Mouse (Mus musculus): ENCODE results near the gene Usp33. TPM values are rescaled to one million over a fixed set of nuclear protein-coding genes. Genes with fewer than 3 reads are reported as not detected.

Gene Usp33
- polyA plus RNA-seq, 1 experiment from 2014 or later: 37.7 TPM

- H3K27me3 ChIP-seq (replicated peaks): no peaks in the 10 kb centered on the region
- no peaks in the 10 kb centered on the region for H3K4me1 ChIP-seq (replicated peaks)
- no peak overlapping the region for H3K4me3 ChIP-seq
- peaks cover 73% of the 10 kb centered on the region for H3K36me3 ChIP-seq
- ATAC-seq (ENCODE audit: insufficient number of reproducible peaks, low FRiP score): no peak
- no peak overlapping the region for H3K9ac ChIP-seq
- no peak overlapping the region for H3K4me2 ChIP-seq
- H3K9me3 ChIP-seq (replicated peaks): no peaks in the 10 kb centered on the region
- 70% methylated on average over 11 of the region's 11 CpGs for WGBS
- no peak overlapping the region for H3K27ac ChIP-seq (ENCODE audit: poor library complexity, severe bottlenecking)
Observed at GRCm38 (mm10) chr3:152384106-152384505, 37.8 kb downstream of the Usp33 start.

DNA sequence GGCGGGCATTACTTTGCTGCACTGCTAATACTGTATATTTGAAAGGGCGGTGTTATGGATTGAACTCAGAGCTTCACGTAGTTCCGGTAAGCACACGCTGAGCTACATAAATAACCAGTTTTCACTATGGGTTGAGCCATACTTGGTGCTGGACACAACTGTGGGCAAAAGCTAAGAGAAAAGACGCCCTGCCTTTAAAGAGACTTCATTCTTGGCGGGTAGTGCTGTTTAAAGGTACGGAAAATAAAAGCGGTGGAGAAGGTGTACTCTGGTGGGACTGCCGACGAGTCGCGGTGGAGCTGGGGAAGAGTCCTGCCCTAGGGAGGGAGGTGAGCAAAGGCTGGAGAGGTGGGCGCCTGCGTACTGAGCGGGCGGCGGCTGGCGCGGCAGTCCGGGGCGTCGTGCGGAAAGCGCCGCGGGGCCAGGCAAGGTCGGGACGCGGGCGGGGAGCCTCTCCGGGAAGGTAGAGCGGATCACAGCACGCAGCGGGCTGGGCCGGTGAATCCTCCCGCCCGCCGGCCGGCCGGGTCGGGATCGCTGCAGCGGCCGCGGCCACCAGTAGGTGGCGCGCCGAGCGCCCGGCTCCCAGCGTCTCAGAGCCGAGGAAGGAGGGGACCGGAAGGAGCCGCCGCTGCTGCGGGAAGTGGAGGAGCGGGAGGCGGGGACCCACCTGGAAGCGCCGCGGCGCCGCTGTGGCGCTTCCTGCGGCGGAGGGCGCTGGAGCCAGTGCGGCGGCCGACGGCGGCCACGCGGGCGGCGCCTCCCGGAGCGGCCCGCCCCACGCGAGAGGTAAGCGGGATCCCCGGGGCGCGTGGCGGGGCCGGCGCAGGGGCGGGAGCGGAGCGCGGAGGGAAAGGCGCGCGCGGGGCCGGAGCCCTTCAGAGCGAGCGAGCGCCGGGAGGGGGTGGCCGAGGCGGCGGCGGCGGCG lies 49.3 kb downstream of the Usp33 start, which contains the start of gene Zzz3:
Zzz3 (plus strand) TSS at position 124 of the 928 bp plus-strand sequence.
- Histone ChIP-seq H3K4me2 (peak within 1 kb of the TSS; percentile 93), H3K9me3 (replicated peaks) (no peaks in the 10 kb centered on the region), H3K27me3 (replicated peaks) (no peaks in the 10 kb centered on the region), H3K36me3 (peaks cover 17% of the 10 kb centered on the region), H3K4me1 (replicated peaks) (peaks cover 32% of the 10 kb centered on the region), H3K4me3 (peak within 1 kb of the TSS; percentile 82), H3K9ac (peak within 1 kb of the TSS; percentile 88), H3K27ac (ENCODE audit: poor library complexity, severe bottlenecking) (peak within 1 kb of the TSS; percentile 99)
- WGBS: under 1% methylated on average over 96 of the region's 108 CpGs
- ATAC-seq (ENCODE audit: insufficient number of reproducible peaks, low FRiP score): peak; percentile 92

- Histone ChIP-seq H3K9ac (peak overlapping the region; percentile 88), H3K4me2 (peak overlapping the region; percentile 93), H3K36me3 (peaks cover 13% of the 10 kb centered on the region), H3K9me3 (replicated peaks) (no peaks in the 10 kb centered on the region), H3K27me3 (replicated peaks) (no peaks in the 10 kb centered on the region), H3K27ac (ENCODE audit: poor library complexity, severe bottlenecking) (peak overlapping the region; percentile 99), H3K4me3 (peak overlapping the region; percentile 82), H3K4me1 (replicated peaks) (peaks cover 33% of the 10 kb centered on the region)
- peak; percentile 92 for ATAC-seq (ENCODE audit: insufficient number of reproducible peaks, low FRiP score)
- WGBS: 5% methylated on average over 91 of the region's 102 CpGs
Observed at GRCm38 (mm10) chr3:152396278-152396987, 50.2 kb downstream of the Usp33 start.

DNA sequence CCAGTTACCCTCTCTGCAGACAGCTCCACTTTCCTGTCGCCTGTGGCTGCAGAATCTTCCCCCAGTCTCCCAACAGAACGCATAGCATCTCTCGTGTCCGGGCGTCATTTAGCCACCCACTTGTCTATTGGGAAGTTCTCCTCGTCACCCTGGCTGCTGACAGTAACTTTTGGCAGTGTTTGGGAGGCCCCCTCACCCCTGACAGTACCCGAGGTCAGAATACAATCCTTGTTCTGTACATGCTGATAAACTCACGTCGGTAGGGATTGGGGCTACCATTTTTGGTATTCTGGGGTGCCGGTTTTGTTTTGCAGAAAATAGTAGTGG lies 50.7 kb downstream of the Usp33 start:
- no peak for ATAC-seq (ENCODE audit: insufficient number of reproducible peaks, low FRiP score)
- no peaks in the 10 kb centered on the region for H3K9me3 ChIP-seq (replicated peaks)
- H3K9ac ChIP-seq: peak overlapping the region; percentile 88
- H3K27ac ChIP-seq (ENCODE audit: poor library complexity, severe bottlenecking): peak overlapping the region; percentile 99
- peaks cover 10% of the 10 kb centered on the region for H3K36me3 ChIP-seq
- WGBS: under 1% methylated on average over 10 of the region's 10 CpGs
- H3K27me3 ChIP-seq (replicated peaks): no peaks in the 10 kb centered on the region
- H3K4me3 ChIP-seq: peak overlapping the region; percentile 82
- H3K4me1 ChIP-seq (replicated peaks): peaks cover 38% of the 10 kb centered on the region
- peak overlapping the region; percentile 93 for H3K4me2 ChIP-seq

- peak overlapping the region; percentile 88 for H3K9ac ChIP-seq
- no peaks in the 10 kb centered on the region for H3K9me3 ChIP-seq (replicated peaks)
- peak overlapping the region; percentile 82 for H3K4me3 ChIP-seq
- 45% methylated on average over 9 of the region's 9 CpGs for WGBS
- no peak for ATAC-seq (ENCODE audit: insufficient number of reproducible peaks, low FRiP score)
- peak overlapping the region; percentile 99; the same call in 1 of the 2 replicates for H3K27ac ChIP-seq (ENCODE audit: poor library complexity, severe bottlenecking)
- H3K4me2 ChIP-seq: peak overlapping the region; percentile 93
- peaks cover 43% of the 10 kb centered on the region for H3K4me1 ChIP-seq (replicated peaks)
- peaks cover 8% of the 10 kb centered on the region for H3K36me3 ChIP-seq
- H3K27me3 ChIP-seq (replicated peaks): no peaks in the 10 kb centered on the region
Observed at GRCm38 (mm10) chr3:152397335-152397940, 51.2 kb downstream of the Usp33 start.

DNA sequence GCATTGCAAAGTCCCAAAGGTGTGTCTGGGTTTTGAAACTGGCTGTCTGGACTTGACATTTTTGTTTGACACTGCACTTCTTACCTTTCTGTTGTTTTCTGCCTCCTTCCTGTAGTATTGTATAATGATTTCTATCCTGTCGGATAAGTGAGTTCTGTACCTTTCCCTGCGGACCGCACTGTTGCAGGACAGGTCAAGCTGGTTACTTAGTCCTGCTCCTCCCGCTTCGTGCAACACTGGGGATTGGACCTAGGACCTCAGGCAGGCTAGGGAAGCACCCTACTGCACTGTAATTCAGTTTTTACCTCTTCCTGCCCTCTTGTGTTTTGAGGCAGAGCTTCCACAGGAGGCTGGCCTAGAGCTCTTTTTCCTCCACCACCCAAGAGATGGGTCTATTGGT lies 54.2 kb downstream of the Usp33 start:
- Histone ChIP-seq H3K4me2 (no peak overlapping the region), H3K4me3 (no peak overlapping the region), H3K27ac (ENCODE audit: poor library complexity, severe bottlenecking) (no peak overlapping the region), H3K36me3 (no peaks in the 10 kb centered on the region), H3K9me3 (replicated peaks) (no peaks in the 10 kb centered on the region), H3K27me3 (replicated peaks) (no peaks in the 10 kb centered on the region), H3K4me1 (replicated peaks) (peaks cover 49% of the 10 kb centered on the region), H3K9ac (no peak overlapping the region)
- 85% methylated on average over 5 of the region's 5 CpGs for WGBS
- ATAC-seq (ENCODE audit: insufficient number of reproducible peaks, low FRiP score): no peak

GRCm38 (mm10) chr3:152400875-152401274 lies 54.6 kb downstream of the Usp33 start:
- no peak for ATAC-seq (ENCODE audit: insufficient number of reproducible peaks, low FRiP score)
- Histone ChIP-seq H3K4me3 (no peak overlapping the region), H3K4me1 (replicated peaks) (peaks cover 54% of the 10 kb centered on the region), H3K27ac (ENCODE audit: poor library complexity, severe bottlenecking) (no peak overlapping the region), H3K36me3 (no peaks in the 10 kb centered on the region), H3K27me3 (replicated peaks) (no peaks in the 10 kb centered on the region), H3K9ac (no peak overlapping the region), H3K4me2 (no peak overlapping the region), H3K9me3 (replicated peaks) (no peaks in the 10 kb centered on the region)
- WGBS: 86% methylated on average over 3 of the region's 3 CpGs

DNA sequence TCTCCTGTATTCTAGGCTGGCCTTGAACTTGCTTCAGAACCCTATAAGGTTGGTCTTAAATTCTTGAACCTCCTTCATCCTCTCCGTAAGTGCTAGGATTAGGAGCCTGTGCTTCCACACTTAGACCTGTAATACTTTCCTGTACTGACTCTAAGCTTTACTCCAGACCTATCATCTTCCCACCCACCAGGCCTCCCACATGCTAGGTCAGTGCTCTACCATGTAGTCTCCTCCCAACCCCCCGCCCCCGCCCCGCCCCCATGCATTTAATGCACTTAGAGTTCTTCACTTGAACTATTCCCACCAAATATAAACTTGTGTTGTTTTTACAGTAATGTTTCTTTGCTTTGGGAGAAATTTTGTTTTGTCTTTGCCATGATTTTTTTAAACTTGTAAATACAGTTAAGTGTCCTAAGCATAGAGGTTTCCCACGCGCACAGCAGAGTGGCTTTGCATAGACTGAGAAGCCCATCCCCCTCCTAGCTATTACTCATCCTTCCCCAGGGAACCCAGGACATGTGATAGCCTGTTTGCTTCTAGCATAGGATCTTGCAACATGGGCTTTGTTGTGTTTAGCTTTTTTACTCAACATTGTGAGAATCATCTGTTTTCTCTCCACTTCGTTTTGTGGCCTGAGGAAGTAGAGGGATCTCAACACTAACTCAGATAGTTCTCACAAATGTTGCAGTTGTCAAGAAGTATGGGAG lies 55.8 kb downstream of the Usp33 start:
- Histone ChIP-seq H3K9ac (no peak overlapping the region), H3K27ac (ENCODE audit: poor library complexity, severe bottlenecking) (no peak overlapping the region), H3K4me1 (replicated peaks) (peaks cover 62% of the 10 kb centered on the region), H3K27me3 (replicated peaks) (no peaks in the 10 kb centered on the region), H3K4me2 (0 out of 2 replicates have a peak overlapping the region, but pooled peaks have one; percentile 6), H3K4me3 (no peak overlapping the region), H3K9me3 (replicated peaks) (no peaks in the 10 kb centered on the region), H3K36me3 (no peaks in the 10 kb centered on the region)
- ATAC-seq (ENCODE audit: insufficient number of reproducible peaks, low FRiP score): peak; percentile 58; the same call in 1 of the 2 replicates
- WGBS: 67% methylated on average over 7 of the region's 7 CpGs

DNA sequence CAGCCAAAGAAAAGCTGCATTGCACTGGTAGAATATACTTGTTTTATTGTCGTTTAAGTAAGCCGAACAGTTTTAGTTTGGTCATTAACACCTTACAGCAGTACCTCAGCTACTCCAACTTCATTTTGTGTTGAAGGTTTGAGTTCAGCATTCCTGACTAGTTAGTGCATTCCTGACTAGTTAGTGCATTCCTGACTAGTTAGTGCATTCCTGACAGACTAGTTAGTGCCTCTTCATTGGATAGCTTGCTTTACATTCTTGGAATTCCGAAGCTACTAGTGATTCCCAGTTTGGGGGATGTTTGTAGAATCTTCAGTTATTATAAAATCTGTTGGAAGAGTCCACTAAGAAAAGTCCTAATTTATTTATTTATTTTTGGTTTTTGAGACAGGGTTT lies 56.4 kb downstream of the Usp33 start:
- Histone ChIP-seq H3K9ac (no peak overlapping the region), H3K9me3 (replicated peaks) (no peaks in the 10 kb centered on the region), H3K4me2 (no peak overlapping the region), H3K4me1 (replicated peaks) (peaks cover 64% of the 10 kb centered on the region), H3K27ac (ENCODE audit: poor library complexity, severe bottlenecking) (no peak overlapping the region), H3K27me3 (replicated peaks) (no peaks in the 10 kb centered on the region), H3K36me3 (no peaks in the 10 kb centered on the region), H3K4me3 (no peak overlapping the region)
- WGBS: 82% methylated on average over 3 of the region's 3 CpGs
- ATAC-seq (ENCODE audit: insufficient number of reproducible peaks, low FRiP score): no peak

- peaks cover 57% of the 10 kb centered on the region for H3K4me1 ChIP-seq (replicated peaks)
Observed at GRCm38 (mm10) chr3:152403827-152404226, 57.5 kb downstream of the Usp33 start.

More at GRCm38 (mm10) chr3:152403827-152404226, 57.5 kb downstream of the Usp33 start:
- WGBS: 77% methylated on average over 2 of the region's 2 CpGs
- Histone ChIP-seq H3K27ac (ENCODE audit: poor library complexity, severe bottlenecking) (no peak overlapping the region), H3K9ac (no peak overlapping the region), H3K4me3 (no peak overlapping the region), H3K4me2 (no peak overlapping the region), H3K9me3 (replicated peaks) (no peaks in the 10 kb centered on the region), H3K27me3 (replicated peaks) (no peaks in the 10 kb centered on the region), H3K36me3 (no peaks in the 10 kb centered on the region)
- ATAC-seq (ENCODE audit: insufficient number of reproducible peaks, low FRiP score): no peak
